Mouse (Mus musculus) frontal cortex, postnatal 10 days (tissue): ENCODE data around the gene Ushbp1.
"Not testable (repeated sequence)": the region's sequence is repeated elsewhere in the genome, so short reads cannot be mapped to it uniquely, and the experiment has no call there.

Source experiments
- DNase-seq, 2 experiments: peaks; one replicate each; pipeline ENCODE4 v3.0.0; 2022; ENCODE audit warnings: low spot score in 2 of 2, mixed read lengths in 1 of 2

The Ushbp1 gene

DNA sequence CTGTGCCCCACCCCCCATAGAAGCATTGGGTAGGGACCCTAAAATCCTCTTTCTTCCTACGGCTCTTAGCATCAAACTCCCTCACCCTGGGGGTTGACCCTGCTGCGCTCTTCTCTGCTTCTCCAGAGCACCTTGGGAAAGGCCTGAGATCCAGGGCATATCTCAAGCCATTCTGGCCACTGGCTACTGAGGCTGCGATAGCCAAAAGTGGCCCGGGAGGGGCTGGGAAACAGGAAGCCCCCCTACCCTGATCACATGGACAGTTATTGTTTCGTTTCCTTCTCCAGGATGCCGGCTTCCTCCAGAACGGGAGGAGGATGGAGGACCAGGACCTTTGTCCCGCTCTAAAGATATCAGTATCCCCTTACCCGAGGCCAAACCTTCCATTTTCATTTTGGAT lies at the start of gene Ushbp1:
Gene Ushbp1, minus strand, starts transcription at position 174 of the 400 bp plus-strand sequence.
- DNase-seq: peak in 1 of 2 experiments; percentile 9

DNA sequence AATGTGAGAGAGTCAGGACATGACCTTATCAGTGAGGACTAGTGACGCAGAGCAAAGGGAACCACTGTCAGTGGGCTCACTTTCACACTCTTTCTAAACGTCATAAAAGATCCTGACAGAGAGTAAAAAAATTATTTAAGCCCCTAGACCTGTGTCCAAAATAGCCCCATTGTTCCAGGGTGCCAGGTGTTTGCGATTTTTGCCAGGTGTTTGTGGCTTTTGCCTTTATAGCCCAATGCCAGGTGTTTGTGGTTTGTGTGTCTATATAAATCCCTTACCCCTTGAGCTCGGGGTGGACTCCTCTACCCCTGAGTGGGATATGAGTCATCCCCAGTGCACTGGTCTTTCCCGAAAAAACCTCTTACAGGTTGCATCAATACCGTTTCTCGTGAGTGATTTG lies 49.5 kb upstream of the Ushbp1 start:
- DNase-seq: no peak

DNA sequence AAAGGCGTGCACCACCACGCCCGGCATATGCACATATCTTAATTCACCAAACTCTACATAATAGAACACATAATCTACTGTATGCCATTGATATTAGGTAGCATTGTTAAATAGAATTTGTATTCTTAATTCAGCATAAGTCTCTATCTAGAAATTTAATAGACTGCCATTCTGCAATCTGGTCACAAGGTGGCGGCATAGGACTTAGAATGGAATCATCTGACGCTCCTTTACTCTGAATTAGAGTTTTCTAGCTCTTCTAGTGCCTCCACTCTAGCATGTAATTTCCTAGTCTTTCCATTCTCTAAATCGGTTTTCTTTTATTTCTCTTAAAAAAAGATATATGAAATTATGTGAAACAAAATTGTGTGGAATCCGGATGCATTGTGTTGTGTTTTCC lies 45.8 kb upstream of the Ushbp1 start:
- DNase-seq: no peak

DNA sequence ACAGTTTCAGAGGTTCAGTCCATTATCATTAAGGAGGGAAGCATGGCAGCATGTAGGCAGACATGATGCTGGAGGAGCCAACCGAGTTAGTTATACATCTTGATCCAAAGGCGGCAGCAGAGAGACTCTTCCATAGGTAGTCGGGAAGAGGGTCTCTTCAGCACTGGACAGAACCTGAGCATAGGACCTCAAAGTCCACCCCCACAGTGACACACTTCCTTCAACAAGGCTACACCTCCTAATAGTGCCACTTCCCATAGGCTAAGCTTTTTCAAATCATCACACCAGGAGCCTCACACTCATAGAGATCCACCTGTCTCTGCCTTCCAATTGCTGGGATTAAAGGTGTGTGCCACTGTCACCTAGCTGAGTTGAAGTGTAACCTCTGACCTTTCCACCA lies 41.4 kb upstream of the Ushbp1 start:
- no peak for DNase-seq

DNA sequence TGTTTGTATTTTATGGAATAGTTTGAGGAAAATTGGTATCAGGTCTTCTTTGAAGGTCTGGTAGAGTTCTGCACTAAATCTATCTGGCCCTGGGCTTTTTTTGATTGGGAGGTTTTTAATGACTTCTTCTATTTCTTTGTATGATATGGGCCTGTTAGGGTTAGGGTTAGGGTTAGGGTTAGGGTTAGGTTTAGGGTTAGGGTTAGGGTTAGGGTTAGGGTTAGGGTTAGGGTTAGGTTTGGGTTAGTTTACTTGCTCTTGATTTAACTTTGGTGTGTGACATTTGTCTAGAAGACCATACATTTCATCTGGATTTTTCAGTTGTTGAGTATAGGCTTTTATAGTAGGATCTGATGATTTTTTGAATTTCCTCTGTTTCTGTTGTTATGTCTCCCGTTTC lies 37.3 kb upstream of the Ushbp1 start:
- not testable (repeated sequence) for DNase-seq

DNA sequence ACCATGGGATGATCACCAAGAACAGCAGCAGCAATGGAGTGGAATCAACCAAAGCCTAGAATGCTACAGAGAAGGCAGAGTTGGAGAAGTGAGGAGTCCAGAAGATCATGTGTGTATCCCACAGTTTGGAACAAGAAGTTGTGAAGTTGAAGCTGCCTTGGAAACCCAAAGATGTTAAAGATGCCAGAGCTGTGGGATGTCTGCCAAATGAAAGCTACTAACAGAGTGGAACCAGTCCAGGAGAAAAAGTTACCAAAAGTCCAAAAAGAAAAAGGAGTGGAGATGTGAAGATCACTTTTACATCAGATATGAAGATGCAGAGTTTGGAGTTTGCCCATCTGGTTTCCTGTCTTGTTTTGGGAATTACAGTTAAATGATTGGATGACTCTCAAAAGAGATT lies 26.5 kb upstream of the Ushbp1 start:
- no peak for DNase-seq

DNA sequence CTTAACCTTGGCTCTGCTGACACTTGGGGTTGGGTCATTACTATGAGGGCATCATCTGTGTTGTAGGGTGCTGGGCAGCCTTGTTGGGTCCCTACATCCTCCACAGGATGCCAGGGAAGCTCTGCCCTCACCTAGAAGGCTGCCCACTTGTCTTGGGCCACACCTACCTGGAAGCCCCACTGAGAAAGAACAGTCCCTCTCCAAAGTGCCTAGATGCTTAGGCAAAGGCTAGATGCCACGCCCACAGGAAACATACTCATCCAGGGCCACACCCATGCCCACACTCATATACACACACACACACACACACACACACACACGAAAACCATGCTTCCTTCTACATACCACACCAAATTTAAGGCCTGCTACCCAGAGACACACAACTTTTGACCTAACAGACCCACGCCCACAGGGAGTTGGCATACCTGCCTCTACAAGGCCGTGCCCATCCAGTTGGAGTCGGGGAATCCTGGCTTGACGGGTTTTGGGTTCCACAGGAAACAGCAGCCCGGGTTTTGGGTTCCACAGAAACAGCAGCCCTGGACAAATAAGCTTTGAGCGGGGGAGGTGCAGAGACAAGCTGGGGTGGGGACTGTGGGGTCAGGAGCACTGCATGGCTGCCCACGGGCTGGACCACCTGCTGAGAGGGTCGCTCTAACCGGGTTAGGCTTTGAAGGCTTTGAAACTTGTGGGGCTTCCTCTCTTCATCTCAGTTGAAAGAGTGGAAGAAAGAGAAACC lies 16.1 kb upstream of the Ushbp1 start:
- no peak for DNase-seq

DNA sequence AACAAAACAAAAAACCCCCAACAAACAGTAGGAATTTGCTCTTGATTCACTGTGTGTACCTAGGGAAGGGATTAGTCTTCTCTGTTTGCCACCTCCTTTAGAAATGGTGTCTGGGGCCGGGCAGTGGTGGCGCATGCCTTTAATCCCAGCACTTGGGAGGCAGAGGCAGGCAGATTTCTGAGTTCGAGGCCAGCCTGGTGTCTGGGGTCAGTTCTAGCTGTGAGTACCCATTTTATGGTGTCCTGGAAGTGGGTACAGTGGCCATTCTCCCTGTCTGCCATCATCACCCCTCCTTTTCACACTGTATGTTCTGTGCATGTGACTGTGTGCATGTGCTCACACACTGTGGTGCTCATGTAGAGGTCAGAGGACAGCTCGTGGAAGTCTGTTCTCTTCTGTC lies 12.6 kb upstream of the Ushbp1 start:
- DNase-seq: no peak

DNA sequence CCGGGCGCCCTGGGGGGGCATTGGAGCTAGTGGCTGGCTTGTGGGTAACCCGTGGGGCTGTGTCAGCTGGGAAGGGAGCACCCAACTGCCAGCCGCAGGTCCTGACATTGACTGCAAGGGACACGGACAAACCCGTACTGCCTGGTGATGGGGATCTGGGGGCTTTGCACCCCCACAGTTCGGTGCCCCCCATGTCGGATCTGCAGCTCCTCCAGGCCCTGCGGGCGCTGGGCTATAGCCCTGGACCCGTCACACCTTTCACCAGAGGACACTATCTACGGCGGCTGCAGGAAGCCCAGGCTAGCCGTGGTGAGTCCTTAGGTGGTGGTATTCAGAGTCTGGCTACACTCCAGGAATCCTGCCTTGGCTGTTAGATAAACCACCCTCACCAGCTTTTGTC lies 11.8 kb upstream of the Ushbp1 start:
- DNase-seq: no peak

DNA sequence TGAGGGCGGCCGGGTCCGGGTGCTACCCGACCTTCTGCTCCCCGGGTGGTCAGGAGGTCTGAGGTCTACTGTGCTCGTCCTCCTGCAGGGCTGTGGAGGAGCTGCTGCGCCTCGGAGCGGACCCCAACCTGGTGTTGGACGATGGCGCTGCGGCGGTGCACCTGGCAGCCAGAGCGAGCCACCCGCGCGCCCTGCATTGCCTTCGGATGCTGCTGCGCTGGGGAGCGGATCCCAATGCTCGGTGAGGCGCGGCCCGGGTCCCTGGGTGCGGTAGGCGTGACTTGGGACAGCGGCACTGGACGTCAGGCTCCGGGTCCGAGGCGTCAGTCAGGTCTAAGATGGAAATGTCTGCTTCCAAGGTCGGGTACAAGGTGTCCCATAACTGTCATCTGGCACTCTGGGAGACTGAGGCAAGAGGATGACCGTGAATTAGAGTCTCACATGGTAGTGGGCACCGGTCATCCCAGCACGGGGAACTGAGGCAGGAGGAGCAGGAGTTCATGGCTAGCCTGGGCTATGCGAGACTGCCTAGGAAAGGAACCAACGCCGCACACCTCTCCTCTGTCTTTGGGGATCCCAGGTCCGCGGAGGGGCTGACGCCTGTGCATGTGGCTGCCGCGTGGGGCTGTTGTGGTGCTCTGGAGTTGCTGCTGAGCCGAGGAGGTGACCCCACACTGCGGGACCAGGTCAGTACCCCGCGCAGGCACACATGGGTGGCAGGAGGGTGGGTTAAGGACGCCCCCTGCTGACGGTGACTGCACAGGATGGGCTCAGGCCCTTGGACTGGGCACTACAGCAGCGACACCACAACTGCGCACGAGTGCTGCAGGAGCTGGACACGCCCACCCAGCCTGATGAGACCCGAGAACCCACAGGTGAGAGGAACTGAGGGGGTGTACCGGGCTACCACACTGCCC lies 10.8 kb upstream of the Ushbp1 start:
- DNase-seq: peak in 1 of 2 experiments; percentile 59

DNA sequence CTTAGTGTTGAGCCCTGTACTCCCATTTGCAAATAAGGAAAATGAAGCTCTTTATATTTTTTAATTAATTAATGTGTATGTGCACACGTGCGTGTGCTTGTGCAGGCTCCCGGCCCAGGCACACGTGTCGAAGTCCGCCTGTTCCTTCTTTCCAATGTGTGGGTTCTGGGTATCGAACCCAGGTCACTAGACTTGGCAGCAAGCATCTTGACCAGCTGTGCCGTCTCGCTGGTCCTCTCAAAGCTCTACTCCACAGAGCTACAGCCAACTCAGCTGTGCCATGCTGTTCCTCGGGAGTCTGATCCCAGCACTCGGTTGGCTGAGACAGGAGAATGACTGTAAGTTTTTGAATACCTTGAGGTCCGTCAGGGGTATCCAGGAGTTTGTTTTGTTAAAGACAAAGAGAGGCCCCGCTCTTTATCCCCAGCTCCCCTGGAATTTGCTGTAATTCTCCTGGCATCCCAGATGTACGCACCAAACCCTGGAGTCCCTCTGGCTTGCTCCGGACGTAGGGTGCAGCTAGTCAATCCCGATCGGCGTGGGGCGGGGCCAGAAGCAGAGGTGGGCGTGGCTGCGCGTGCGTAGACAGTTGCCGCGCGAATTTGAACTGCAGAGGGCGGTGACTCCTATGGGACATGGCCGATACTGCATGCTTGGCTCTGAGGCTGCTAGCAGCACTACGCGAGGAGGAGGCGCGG lies 9.9 kb upstream of the Ushbp1 start, which contains the start of gene Ankle1:
Gene Ankle1, plus strand, starts transcription at position 610 of the 698 bp plus-strand sequence.
- DNase-seq: peak; percentile 87 to 92

DNA sequence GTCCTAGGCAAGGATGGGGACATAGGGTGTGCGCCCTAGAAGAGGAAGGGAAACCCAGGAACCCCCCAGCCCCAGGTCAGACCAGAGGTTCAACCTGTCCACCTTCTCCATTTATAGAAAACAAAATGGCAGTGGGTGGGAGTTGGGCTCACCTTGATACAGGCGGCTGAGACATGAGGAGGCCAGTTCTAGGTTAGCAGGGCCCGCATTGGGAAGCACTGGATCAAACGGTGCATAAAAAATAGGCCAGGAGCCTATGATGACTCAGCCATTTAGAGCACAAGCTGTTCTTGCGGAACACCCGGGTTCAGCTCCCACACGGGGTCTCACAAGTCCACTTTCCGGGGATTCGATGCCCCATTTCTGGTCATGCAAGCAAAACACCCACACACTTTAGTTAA lies 9.3 kb upstream of the Ushbp1 start:
- DNase-seq: no peak

DNA sequence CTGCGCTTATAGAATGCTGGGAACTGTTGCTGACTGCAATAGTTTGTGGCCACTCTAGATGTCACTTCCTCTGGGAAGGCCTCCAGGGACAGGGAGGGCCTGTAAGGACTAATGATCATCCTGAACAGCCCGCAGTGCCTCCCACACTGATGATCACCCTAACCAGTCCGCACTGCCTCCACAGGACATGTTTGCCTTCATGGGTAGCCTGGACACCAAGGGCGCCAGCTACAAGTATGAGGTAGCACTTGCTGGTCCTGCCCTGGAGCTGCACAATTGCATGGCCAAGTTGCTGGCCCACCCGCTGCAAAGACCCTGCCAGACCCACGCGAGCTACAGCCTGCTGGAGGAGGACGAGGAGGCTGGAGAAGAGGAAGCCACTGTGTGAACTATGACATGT lies 8.4 kb upstream of the Ushbp1 start:
- no peak for DNase-seq

DNA sequence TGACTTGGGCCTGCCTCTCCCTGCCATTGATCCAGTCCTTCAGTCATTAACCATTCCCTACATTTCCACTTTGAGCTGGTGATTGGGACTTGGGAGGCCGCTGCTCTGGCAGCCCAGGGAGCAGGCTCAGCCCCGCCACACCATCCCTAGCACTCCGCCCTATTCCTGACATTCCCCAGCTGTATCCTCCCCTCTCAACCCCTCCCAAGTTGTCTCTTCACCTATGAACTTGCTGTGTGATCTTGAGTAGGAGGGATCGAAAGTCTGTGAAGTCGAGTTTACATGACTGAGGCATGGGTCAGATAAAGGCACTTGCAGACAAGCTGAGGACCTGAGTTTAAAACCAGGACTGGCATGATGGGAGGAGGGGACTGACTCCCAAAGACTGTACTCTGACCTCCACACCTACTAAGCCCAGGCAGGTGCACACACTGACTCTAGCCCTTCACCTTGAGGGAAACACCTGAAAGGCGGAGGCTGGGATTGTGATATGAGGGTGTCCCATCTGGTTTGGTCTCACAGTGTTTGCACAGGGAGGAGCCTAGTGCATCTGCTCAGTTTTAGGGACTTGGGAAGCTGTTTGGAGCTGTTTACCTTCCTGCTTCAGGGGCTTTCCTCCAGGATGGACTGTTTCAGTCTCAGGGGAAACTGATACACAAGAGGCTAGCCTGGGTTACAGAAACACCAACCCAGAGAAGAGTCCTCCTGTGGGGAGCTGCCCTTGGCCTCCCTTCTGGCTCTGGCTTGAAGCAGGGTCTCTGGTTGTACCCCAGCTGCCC lies 7.7 kb upstream of the Ushbp1 start:
- no peak for DNase-seq

DNA sequence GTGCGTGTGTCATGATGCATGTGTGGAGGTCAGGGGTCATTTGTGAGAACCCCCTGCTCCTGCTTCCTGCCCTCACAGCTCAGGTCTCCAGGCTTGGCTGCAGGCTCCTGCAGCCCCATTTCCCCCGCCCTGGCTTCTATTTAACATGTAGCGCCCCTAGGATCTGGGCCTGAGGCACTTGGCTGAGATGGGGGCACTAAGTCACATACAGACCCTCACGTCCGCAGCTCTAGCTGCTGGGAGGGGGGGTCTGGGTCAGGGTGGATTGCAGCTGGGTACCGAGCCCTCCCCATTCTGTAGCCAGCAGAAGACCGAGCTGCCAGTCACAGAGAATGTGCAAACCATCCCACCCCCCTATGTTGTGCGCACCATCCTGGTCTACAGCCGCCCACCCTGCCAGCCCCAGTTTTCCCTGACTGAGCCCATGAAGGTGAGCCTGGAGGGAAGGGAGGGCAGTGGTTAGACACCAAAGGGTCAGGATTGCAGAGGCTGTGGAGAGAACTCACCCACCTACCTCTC lies 6.9 kb upstream of the Ushbp1 start:
- no peak for DNase-seq

DNA sequence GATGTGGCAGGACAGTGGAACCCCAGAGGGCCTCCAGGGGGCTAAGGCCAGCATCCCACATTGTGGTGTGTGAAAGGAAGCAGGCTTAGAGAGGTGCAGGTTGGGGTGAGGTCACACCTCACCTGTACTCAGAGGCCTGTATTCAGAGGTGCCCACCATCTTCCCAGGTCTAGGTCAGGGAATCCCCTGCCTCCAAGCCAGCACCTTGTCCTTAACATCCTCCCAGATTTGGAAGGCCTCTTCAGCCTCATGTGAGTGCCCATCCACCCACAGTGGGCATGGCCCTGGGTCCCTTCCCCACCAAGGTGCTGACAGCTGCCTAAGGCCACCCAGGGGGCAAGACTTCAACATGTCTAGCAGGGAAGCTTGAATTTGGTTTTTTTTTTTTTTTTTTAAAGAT lies 5.9 kb upstream of the Ushbp1 start:
- no peak for DNase-seq

DNA sequence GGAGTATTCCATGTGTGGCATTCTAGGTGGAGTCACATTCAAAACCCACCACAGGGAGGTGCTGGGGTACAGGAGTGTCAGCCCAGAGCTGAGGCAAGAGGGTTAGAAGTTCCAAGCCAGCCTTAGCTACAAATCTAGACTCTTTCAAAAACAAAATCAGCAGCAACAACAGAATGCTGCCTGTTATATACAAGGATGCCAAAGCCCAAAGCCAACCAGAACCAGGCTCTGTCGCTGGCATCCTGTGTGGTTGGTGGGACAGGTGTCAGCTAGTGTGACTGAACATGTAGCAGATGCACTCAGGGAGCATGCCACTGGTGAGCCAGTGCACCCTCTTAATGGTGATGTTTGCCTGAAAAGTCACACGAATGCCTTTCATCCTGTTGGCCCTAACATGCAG lies 5.2 kb upstream of the Ushbp1 start:
- no peak for DNase-seq

DNA sequence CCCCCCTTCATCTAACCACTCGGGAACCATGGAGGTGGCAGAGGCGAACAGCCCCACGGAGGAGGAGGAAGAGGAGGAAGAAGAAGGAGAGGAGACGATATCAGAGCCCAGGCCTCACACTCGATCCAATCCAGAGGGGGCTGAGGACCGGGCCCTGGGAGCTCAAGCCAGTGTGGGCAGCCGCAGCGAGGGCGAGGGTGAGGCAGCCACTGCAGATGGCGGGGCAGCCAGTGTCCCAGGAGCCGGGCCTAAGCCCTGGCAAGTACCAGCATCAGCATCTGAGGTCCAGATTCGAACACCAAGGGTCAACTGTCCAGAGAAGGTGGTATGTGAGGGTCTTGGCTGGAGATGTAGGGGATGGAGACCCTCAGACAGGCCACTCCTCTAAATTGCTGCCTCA lies 2.1 kb upstream of the Ushbp1 start:
- DNase-seq: peak in 1 of 2 experiments; percentile 8

DNA sequence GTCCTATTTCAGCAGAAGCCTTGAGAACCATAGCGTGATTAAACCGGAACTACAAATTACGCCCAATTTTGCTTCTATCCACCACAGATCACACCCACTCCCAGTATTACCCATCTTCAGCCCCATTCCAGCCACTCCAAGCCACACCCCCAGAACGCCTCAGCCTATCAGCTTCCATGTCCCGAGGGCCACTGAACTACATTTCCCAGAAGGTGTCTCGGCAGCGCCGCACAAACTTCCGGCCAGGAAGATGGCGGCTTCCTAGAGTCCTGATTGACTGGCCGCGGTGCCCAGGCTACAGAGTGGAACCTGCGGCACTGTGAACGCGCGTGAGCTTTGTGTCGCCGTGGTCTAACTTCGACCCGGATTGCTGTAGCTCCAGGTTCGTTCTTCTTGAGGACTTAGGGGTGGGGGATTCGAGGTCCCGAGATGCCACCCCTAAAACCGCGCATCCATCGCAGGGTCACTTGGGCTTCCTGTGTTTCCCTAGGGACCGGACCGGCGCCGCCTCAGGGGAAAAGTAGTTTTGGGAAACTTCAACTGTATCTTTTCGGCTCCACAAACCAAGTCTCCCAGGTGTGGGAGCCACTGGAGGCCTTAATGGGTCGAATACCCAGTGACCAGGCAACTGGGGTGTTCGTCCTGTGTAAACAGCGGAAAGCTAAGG lies 1.2 kb upstream of the Ushbp1 start, which contains the start of gene Babam1:
Gene Babam1, plus strand, starts transcription at position 223 of the 667 bp plus-strand sequence.
- peak; percentile 88 to 90 for DNase-seq

DNA sequence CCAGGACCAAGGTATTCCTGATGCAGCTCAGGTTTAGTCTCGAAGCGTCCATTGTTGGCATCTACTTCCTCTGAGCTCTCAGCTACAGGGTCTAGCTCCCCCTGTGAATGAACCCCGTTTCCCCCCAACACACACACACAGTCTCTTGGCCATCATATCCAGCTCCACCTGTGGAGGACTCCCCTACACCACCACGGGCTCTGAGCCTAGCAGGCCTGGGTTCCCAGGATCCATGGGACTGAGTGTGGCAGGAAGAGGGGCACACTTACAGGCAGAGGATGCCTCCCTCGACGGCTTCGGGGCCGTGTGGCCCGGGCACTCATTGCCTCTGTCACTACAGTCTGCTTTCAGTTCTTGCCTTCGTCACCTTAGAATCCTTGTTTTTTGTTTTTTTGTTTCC lies 531 bp downstream of the Ushbp1 start:
- peak; percentile 4 to 7 for DNase-seq

DNA sequence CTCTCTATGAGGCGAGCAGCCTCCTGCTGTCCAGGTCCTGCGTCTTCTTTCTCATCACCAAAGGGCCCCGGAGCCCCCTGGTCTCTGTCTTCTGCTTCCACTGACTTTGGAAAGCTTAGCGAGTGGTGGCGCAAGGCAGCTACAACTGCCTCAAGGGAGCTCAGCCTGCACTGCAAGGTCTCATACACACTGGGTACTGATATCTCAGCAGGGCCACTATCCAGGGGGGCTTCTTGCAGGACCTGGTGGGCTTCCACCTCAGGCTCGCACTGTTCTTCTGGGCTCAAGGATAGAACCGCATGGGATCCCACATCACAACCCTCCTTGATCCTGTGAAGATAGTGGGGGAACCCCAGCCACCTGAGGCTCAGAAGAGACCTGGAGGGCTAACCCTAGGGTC lies 1.1 kb downstream of the Ushbp1 start:
- peak in 1 of 2 experiments; percentile 5 for DNase-seq
